Mouse (Mus musculus) fat pad, adult 2 months (tissue): ENCODE results near the gene Dio1.

Experiments
- DNase-seq: peaks from one replicate; pipeline ENCODE4 v3.0.0-alpha.2; 2011; ENCODE audit warnings: low read depth, low spot score; ENCODE audit errors: extremely low read depth

Dio1 gene

DNA sequence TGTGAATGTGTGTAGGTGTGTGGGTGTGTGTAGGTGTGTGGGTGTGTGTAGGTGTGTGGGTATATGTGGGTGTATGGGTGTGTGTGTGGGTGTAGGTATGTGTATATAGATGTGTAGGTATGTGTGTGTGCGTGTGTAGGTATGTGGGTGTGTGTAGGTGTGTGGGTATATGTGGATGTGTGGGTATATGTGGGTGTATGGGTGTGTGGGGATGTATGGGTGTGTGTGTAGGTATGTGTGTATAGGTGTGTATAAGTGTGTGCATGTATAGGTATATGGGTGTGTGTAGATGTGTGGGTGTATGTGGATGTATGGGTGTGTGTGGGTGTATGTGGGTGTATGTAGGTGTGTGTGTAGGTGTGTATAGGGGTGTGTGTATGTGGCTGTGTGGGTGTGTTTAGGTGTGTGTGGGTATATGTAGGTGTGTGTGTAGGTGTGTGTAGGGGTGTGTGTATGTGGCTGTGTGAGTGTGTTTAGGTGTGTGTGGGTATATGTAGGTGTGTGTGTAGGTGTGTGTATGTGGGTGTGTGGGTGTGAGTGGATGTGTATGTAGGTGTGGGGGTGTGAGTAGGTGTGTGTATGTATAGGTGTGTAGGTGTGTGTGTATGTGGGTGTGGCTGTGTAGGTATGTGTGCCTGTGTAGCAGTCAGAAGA is 5.9 kb downstream of the Dio1 start:
- no peak for DNase-seq

GRCm38 (mm10) chr4:107300371-107300770 is 6.6 kb downstream of the Dio1 start:
- no peak for DNase-seq

DNA sequence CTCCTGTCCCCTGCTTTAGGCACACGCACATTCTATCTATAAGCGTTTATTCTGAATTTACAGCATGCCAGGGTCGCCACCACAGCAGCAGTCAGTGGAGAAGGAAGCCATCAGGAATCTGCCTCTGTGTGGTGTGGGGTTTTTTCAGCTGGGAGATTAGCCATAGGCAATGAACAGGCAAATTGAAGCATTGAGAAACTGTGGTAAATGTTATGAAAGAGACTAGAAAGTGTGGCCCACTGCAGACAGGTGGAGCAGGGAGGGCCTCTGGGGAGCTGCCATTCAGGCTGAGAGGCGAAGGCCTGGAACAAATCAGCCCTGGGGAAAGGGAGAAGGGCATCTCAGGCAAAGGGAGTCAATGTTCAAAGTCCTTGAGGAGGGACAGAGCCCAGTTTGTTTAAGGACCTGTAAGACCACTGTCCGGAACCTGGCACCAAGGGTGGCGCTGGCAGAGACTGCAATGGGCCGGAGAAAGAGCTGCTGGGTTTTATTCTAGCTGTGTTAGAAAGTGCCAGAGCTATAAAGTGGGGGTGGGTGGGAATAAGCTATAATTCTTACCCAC is 7.1 kb downstream of the Dio1 start:
- DNase-seq = no peak

DNA sequence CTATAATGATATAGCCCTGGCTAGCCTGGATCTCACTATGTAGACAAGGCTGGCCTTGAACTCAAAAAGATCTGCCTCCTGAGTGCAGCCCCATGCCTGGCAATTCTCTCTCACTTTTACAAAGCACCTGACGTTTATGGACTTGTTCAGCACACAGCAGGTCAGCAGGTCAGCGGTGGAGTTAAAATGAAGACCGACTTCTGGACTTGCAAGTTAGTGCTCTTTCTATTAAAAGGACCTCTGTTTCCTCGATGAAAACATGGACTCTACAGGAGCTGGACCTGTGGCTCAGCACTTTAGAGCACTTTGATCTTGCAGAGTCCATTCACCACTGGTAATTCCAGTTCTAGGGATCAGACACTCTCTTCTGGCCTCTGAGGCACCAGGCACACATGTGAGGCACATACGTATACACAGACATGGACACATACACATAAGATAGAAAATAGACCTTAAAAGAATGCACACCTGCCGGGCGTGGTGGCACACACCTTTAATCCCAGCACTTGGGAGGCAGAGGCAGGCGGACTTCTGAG is 8.8 kb downstream of the Dio1 start:
- DNase-seq = no peak

DNA sequence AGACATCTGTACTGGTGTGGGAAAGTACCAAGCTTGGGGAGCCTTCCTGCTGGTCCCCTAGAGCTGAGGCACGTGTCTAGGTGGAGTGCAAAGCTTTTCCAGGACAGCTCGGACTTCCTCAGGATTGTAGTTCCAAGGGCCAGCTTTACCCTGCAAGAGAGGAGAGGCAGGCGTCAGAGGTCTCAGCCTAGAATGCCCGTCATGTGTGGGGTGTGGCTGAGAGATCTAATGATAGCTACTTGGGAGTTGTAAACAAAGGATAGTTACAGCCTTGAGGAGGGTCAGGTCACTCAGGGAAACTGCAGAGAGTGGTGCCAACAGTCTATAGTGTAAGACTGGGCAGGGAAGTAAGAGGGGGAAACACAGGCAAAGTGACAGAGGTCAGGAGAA is 14.7 kb downstream of the Dio1 start:
- no peak for DNase-seq

- no peak for DNase-seq
Observed at GRCm38 (mm10) chr4:107291611-107292272, 15.2 kb downstream of the Dio1 start.

GRCm38 (mm10) chr4:107287517-107287916 is 19.5 kb downstream of the Dio1 start:
- DNase-seq = no peak

GRCm38 (mm10) chr4:107286386-107286785 is 20.6 kb downstream of the Dio1 start:
- no peak for DNase-seq

DNA sequence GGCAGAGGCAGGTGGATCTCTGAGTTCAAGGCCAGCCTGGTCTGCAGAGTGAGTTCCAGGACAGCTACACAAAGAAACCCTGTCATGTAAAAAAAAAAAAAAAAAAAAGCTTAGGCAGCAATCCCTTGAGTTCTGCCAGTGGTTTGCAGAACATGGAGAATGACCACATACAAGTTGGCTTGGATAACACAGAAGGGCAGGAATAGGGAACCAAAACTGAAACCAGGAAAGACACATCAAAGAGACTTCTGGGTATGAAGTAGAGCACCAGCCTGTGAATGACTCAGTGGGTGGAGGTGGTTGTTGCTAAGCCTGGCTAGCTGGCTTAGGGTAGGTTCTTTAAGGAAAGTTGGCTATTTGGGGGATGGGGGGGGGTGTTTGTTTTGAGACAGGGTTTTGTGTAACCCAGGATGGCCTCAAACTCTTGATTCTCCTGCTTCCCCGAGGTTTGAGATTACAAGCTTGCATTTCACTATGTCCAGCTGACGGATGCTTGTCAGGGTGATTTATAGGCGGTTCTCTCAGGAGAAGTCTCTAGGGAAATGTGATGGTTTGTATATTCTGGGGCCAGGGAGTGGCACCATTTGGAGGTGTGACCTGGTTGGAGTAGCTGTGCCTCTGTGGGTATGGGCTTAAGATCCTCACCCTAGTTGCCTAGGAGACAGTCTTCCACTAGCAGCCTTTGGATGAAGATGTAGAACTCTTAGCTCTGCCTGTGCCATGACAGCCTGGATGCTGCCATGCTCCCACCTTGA is 21.3 kb downstream of the Dio1 start:
- no peak for DNase-seq

GRCm38 (mm10) chr4:107280843-107281475 is 26.0 kb downstream of the Dio1 start:
- DNase-seq = no peak

- DNase-seq = no peak
Observed at GRCm38 (mm10) chr4:107278188-107278707, 28.7 kb downstream of the Dio1 start.

GRCm38 (mm10) chr4:107274511-107274910 is 32.5 kb downstream of the Dio1 start:
- DNase-seq = no peak

GRCm38 (mm10) chr4:107273683-107274082 is 33.3 kb downstream of the Dio1 start:
- no peak for DNase-seq

- DNase-seq = no peak
Observed at GRCm38 (mm10) chr4:107260001-107260400, 47.0 kb downstream of the Dio1 start.

DNA sequence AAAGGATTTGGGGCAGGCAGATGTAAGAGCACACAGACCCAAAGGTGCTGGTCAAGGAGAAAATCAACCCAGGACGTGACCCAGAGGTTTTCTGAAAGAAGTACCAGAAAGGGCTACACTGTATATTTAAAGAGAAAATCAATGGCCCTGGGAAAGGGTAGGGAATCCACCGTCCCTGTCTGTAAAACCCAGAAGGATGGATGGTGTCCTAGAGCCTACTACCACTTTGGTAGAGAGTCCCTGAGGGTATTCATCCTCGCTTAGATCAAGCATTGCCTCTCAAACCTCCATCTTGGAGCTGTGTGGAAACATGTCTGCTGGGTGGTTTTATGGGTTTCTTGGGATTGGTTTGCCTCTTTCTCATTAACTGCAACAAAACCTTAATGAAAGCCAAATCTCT is 52.6 kb downstream of the Dio1 start:
- no peak for DNase-seq

DNA sequence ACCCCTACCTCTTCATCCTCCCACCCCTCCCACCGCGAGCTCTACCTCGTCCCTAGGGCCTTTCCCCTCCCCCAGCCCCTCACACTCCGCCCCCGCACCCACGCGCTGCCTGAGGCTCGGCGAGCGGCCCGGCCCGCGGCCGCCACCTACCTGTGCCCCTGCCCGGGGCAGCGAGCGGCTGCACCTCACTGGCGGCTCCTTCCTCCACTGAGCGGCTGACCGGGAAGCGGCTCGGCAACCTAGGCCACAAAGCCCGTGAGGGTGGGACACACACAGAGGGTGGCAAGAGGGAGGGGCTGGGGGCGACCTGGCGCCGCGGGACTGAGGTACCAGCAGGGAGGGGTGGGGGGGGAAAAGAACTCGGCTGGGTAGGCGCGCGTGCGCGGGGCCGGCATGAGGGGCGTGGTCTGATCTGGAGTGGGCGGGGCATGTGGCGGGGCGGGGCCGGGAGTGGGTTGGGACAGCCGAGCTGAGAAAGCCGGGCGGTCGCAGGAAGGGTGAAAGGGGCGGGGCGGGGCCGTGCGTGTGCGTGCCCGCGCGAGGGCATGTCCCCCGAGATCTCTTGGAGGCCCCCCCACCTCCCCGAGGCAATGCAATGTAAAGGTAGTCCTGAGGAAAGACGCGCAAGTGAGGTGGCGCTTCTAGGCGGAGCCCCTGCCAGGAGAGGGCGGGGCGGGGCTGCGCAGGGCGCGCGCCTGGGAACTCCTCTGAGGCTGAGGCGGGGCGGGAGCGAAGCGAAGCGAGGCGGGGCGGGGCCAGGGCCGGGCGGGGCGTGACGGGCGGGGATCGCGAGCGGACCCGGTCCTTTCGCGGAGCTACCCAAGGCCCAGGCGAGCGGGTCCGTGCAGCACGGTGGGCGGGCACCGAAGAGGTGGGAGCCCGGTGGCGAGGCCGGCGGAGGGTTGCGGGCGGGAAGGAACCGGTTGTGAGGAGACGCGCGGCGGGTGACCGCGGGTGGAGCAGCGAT is 53.6 kb downstream of the Dio1 start, which contains the start of the genes Lrrc42 and Hspb11:
Gene Lrrc42, minus strand, starts transcription at position 408 of the 967 bp plus-strand sequence.
Gene Hspb11, plus strand, starts transcription at position 469 of the 967 bp plus-strand sequence.
- peak; percentile 40 for DNase-seq

DNA sequence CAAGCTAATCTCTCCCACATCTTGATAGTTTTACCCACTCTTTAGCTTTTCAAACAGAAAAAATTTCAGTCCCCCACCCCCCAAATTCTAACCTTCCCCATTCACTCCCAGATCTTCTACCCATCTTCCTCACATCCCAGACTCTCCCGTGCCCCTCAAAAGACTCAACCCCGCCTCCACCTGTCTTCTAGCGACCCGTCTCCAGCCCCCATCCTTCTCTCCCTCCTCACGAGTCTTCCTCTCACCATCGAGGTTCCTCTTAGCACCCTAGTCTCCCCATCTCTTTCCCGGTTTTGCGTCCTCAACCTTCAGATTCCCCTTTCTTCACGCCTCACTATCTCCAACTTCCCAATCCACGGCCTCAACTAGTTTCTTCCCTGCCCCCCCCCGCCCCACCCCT is 54.4 kb downstream of the Dio1 start:
- DNase-seq = no peak

GRCm38 (mm10) chr4:107250494-107250893 is 56.5 kb downstream of the Dio1 start:
- no peak for DNase-seq

DNA sequence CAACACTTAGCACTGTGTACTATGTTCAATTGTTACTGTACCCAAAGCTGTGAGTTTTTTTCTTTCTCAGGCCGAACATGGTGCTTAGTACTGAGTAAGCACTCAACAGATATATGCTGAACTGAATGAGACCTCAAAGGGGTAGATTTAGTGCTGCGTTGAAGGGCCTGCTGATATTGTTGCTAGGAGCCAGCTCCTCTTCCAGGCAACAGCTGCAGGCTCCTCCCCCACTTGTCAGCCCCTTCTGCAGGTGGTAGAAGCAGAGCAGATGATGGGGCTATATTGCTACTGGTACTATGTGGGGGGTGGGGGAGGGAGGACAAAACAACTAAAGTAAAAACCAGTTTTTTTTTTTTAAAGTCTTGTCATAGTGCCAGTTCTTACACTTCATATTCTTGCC is 57.5 kb downstream of the Dio1 start:
- no peak for DNase-seq
